Mouse (Mus musculus): ENCODE measurements around the gene Macrod2.

Macrod2 gene

DNA sequence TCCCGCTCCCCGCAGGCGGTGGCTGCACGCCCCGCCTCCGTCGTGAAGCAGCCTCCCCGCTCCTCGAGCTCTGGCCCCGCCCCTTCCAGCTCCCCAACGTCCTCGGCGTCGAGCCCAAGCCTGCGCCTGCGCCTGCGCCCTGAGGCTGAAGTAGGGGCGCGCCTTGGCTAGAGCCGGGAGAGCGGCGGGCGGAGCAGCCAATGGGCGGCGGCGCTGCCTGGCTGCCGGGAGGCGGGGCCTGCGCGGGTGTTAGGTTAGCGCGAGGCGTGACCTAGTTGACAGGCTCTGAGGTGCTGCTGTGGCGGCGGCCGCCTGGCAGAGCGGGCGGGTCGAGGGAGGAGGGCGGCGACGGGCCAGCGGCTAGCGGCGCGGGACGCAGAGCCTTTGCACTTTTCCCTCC is at the start of gene Macrod2:
TSS of gene Macrod2 (plus strand) at position 131 of the 400 bp plus-strand sequence.
- DNase-seq = peak; percentile 99

GRCm38 (mm10) chr2:140359905-140360304 is 35.2 kb upstream of the Macrod2 start:
- no peak for DNase-seq

DNA sequence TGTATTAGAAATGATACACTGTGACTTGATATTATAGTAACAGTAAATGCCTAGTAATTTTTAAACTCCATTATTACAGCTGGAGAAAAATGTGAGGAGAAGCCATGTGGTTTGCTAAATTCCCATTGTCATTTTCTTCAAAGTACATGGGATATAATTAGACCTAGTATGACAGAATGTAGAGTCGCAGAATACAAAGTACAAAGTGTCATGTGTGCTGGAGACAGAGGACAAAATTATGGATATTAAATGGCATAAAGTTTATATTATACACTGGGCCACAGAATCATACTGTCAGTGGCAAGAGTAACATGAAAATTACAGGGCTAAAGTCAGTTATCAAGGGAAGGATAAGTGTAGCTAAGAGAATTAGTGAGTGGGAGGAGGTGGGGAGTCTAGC is 30.3 kb upstream of the Macrod2 start:
- no peak for DNase-seq

DNA sequence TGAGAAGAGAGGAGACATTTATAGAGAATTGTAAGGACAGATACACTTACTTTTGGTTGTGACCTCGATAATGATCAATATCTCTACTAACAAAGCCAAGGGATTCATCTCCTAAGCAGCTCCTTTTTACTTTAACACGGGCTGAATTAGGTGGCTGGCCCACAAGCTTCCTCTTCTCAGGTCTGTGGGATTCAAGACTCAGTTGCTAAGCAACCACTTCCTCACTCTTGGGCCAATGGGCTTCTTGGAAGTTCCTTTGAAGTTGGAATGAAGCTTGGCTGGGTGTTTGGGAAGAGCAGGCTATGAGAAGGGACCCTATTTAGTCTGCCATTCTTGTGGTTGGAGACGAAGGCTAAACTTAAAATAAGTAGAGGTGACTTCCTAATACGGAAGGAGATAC is 5.6 kb upstream of the Macrod2 start, which contains the start of gene Sel1l2:
TSS of gene Sel1l2 (minus strand) at position 182 of the 400 bp plus-strand sequence.
- DNase-seq = no peak

DNA sequence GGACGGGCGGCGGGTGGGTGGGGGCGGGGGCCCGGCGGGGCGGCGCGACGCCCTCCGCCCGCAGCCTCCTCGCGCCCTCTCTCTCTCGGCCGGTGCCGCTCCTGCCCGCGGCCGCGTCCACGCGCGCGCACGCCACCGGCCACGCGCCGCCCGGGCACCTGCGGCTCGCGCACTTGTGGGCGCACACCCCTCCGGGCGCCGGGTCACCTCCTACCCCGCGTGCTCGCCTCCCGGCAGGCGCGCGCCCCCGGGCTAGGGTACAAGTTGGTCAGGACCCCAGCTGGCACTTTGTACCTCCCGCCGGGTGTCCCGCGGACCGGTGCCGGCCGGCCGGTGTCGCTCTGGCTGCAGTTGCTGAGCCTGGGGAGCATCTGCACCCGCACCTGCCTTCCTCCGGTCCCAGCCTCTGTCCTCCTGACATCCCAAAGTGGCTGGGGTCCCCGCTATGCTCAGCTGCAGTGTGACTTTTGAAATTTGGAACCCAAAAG is 679 bp downstream of the Macrod2 start:
- peak; percentile 54 for DNase-seq

GRCm38 (mm10) chr2:140425844-140426243 is 30.7 kb downstream of the Macrod2 start:
- DNase-seq = no peak

- DNase-seq = no peak
Measured at GRCm38 (mm10) chr2:140427283-140427682, 32.2 kb downstream of the Macrod2 start.

DNA sequence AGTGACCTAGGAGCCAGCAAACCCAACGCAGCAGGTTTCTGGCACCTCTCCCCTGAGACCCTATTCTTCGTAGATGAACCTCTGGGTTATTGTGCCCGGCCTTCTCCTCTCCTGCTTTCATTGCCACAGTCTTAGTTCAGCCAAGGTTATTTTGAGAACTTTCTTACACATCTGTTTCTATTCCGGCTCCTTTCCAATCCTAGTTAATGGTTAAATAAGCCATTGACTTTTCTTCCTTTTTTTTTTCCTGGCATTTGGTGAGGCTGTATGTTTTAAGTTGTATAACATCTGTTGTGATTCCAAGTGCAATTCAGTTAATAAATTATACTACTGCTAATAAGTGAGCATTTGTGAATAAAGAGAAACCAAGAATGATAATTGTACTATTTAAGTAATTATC is 44.0 kb downstream of the Macrod2 start:
- peak; percentile 3 for DNase-seq

- no peak for DNase-seq
Measured at GRCm38 (mm10) chr2:140448636-140449035, 53.5 kb downstream of the Macrod2 start.

DNA sequence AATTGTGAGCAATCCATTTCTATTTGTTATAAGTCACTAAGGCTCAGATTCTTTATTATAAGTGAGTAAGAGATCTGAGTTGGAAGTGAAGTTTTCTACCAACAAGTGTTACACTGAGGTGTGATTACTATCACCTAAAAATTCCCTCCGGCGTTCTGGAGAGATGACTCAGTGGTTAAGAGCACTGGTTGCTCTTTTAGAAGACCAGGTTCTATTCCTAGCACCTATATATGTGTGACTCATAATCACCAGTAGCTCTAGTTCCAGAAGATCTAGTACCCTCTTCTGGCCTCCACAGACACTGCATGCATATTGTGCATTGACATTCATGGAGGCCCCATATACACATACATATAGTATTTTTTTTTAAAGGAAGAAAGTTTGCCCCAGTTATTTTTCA is 80.7 kb downstream of the Macrod2 start:
- DNase-seq = no peak

- no peak for DNase-seq
Measured at GRCm38 (mm10) chr2:140476891-140477290, 81.8 kb downstream of the Macrod2 start.

DNA sequence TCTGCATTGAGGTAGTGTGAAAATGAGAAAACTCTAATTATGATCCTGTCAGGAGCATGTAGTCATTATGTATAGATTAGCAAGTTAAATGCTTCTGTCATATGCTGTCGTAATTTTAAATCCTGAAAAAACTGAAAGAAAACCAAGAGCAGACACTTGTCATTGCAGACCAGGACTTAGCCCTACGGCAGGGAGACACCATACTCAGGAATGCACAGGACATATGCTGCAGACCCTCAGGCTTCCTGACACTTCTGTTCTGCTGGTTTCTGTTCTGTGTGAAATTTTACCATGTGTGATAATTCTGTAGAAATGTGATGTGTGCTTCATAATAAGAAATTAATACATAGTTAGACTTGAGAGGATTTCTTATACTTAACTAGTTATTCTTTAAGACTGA is 87.5 kb downstream of the Macrod2 start:
- no peak for DNase-seq

GRCm38 (mm10) chr2:140497688-140498087 is 102.6 kb downstream of the Macrod2 start:
- DNase-seq = no peak

DNA sequence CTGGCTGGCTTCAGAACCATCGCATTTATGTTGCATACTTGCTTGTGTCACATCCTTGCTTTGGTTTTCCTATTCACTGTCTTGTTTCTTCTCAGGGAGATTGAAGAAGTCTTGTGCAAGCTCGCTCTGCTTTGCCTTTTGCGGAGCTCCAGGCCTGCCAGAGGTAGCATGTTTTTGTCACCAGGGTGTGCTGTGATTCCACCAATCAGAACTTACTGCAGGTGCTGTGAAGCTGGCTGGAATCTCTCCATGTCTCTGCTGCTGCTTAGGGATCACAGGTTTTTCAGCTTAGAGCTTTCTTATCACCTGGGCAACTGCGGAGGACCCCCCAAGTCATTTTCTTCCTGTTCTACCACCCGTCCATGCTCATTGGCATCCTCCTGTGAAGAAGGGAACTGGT is 105.8 kb downstream of the Macrod2 start:
- DNase-seq = no peak

- DNase-seq = no peak
Measured at GRCm38 (mm10) chr2:140521472-140521871, 126.4 kb downstream of the Macrod2 start.

DNA sequence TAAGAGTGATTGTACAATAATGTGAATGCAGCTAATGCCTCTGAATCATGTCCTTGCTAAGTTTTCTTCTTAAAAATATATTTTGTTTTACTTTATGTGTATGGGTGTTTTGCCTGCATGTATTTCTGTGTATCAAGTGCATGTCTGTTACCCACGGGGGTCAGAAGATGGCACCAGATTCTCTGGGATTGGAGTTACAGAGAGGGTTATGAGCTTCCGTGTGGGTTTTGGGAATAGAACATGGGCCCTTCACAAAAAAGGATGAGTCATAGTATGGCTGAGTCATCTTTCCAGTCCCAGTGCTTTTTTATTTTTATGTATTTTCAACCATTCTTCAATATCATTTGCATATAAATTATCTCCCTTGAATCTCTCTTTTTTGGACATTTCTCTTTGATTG is 135.1 kb downstream of the Macrod2 start:
- no peak for DNase-seq

DNA sequence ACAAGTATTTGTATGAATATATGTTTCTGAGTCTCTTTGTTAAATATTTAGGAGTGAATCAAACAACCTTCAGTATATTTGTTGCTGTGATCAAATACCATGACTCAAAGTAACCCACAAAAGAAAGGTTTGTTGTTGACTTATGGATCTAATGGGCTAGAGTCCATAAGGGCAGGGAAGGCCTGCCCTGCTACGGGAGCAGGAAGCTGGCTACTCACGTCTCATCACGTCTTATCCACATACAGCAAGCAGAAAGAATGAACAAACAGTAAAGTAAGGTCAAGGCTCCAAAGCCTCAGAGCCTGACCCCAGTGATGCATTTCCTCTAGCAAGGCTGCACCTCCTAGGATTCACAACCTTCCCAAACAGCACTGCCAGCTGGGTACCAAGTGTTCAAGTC is 136.9 kb downstream of the Macrod2 start:
- no peak for DNase-seq

GRCm38 (mm10) chr2:140532859-140533519 is 137.9 kb downstream of the Macrod2 start:
- no peak for DNase-seq

GRCm38 (mm10) chr2:140533621-140534020 is 138.5 kb downstream of the Macrod2 start:
- DNase-seq = no peak

DNA sequence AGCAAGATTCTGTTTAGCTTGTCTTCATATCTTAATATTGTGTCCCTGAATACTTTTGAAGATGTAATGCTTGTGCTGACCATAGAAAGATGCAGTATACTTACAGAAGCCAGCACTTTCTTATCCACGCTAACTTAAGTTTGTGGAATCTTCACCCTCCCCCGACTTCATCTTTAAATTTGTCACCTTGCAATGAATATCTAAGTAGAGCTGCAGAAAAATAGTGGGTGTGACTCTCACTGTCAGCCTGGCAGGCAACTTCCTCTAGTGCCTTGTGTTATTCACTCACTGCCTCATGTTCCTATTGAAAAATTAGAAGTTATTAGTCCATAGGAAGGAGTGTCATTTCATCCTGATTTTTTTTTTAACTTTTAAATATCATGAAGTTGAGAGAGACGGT is 139.5 kb downstream of the Macrod2 start:
- no peak for DNase-seq

GRCm38 (mm10) chr2:140535832-140536571 is 140.9 kb downstream of the Macrod2 start:
- no peak for DNase-seq

- no peak for DNase-seq
Measured at GRCm38 (mm10) chr2:140549286-140549685, 154.2 kb downstream of the Macrod2 start.

DNA sequence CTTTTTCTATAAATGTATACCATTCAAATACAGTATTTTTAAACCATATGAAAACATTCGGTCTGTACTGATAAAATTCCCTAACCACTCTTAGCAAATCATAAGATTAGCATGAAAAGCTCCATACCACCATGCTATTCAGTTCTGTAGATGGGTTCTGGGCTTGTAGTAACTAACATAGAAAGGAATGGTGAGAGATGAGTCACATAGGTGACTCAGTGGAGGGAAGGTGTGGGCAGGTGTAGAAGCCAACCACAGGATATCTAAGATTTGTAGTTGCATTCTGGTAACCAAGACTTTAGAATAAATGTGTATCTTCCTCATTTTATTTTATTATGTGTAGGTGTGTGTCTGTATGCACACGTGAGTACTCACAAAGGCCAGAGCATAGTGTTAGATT is 166.3 kb downstream of the Macrod2 start:
- DNase-seq = no peak

GRCm38 (mm10) chr2:140570874-140571273 is 175.8 kb downstream of the Macrod2 start:
- no peak for DNase-seq

Data from kidney, adult 18-20 months (tissue).